Comparison of ENCODE assay signal across 23 mouse cellular contexts in genomic region chr2:7026737-7027136, GRCm38 (mm10).
"Had no signal": no experiment of that assay in that cellular context is flagged by ENCODE, and none has a peak within 500 bp of the region (broad histone marks: within the 10 kb centered on the region; RNA-seq: fewer than 3 reads in every experiment).

No protein-coding gene starts in this region.

- H3K27me3 ChIP-seq: intestine, embryonic 15.5 days; kidney, embryonic 15.5 days; limb, embryonic 12.5 days; limb, embryonic 15.5 days; megakaryocyte, embryonic 14.5 days; midbrain, embryonic 13.5 days; neural tube, embryonic 13.5 days; stomach, embryonic 15.5 days had no signal

- H3K9ac ChIP-seq: intestine, embryonic 15.5 days; kidney, embryonic 15.5 days; limb, embryonic 12.5 days; limb, embryonic 15.5 days; liver, embryonic 14.5 days; liver, postnatal 0 days; midbrain, embryonic 13.5 days; neural tube, embryonic 13.5 days; stomach, embryonic 15.5 days had no signal

- ATAC-seq: intestine, embryonic 15.5 days; liver, postnatal 0 days; midbrain, embryonic 13.5 days; midbrain, embryonic 16.5 days had no signal

- H3K36me3 ChIP-seq: intestine, embryonic 15.5 days; kidney, embryonic 15.5 days; limb, embryonic 12.5 days; limb, embryonic 15.5 days; midbrain, embryonic 10.5 days; midbrain, embryonic 13.5 days; neural tube, embryonic 13.5 days; stomach, embryonic 15.5 days had no signal

- H3K27ac ChIP-seq: intestine, embryonic 15.5 days; kidney, embryonic 15.5 days; limb, embryonic 12.5 days; limb, embryonic 15.5 days; liver, embryonic 14.5 days; midbrain, embryonic 10.5 days; midbrain, embryonic 13.5 days; neural tube, embryonic 13.5 days; stomach, embryonic 15.5 days had no signal

- H3K4me1 ChIP-seq: intestine, embryonic 15.5 days; kidney, embryonic 15.5 days; limb, embryonic 12.5 days; limb, embryonic 15.5 days; megakaryocyte, embryonic 14.5 days; midbrain, embryonic 13.5 days; neural tube, embryonic 13.5 days; stomach, embryonic 15.5 days had no signal

- DNase-seq: kidney, adult 11 months; kidney, adult 8-10 months; kidney, postnatal 10 days; kidney, postnatal 36 days; left cerebral cortex, postnatal 4 days; liver, postnatal 0 days; retina, postnatal 1 day; right cerebral cortex, postnatal 25 days; spleen, adult 18-20 months; thymus, postnatal 25 days had no signal

- H3K4me2 ChIP-seq: intestine, embryonic 15.5 days; kidney, embryonic 15.5 days; limb, embryonic 12.5 days; limb, embryonic 15.5 days; liver, embryonic 11.5 days; midbrain, embryonic 13.5 days; neural tube, embryonic 13.5 days; stomach, embryonic 15.5 days had no signal

- H3K9me3 ChIP-seq: intestine, embryonic 15.5 days; kidney, embryonic 15.5 days; limb, embryonic 12.5 days; limb, embryonic 15.5 days; megakaryocyte, embryonic 14.5 days; midbrain, embryonic 10.5 days; midbrain, embryonic 13.5 days; neural tube, embryonic 13.5 days; stomach, embryonic 15.5 days had no signal

- H3K4me3 ChIP-seq: intestine, embryonic 15.5 days; kidney, embryonic 15.5 days; limb, embryonic 12.5 days; limb, embryonic 15.5 days; megakaryocyte, embryonic 14.5 days; midbrain, embryonic 10.5 days; midbrain, embryonic 13.5 days; myocyte; neural tube, embryonic 13.5 days; stomach, embryonic 15.5 days had no signal
